Mouse (Mus musculus) lung, adult 2 months (tissue): ENCODE results near the gene Pitpnm3.

ENCODE experiments used
- CTCF ChIP-seq: fragments of 200-500 bp; IDR thresholded peaks from 2 replicates; pipeline ENCODE4 v1.5.1; 2011; ENCODE audit warnings: mild to moderate bottlenecking, low read length, control low read depth; ENCODE audit not compliant: insufficient read depth
- POLR2A ChIP-seq: fragments of 200-500 bp; IDR thresholded peaks from 2 replicates; pipeline ENCODE4 v1.6.1; 2011; ENCODE audit warnings: low read depth, mild to moderate bottlenecking, control low read depth, low read length, borderline replicate concordance; ENCODE audit errors: extremely low read depth

DNA sequence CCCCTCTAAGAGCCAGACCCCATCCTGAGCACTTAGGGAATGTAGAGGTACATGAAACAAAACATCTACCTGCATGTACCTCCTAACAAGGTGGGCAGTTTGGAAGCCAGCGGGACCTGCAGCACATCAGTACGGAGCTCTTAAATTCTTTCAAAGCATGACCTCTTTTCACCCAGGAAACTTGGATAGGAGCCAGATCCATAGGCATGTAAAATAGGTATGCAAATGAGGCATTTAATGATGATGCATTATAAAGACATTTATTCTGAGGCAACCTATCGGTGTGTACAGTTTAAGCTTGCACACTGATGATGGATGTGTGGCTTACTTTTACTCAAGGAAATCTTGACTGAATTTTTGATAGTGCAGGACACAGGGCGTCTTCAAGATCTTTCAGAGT, 120.9 kb downstream of the Pitpnm3 start:
- no peak for TF ChIP-seq CTCF
- TF ChIP-seq POLR2A, result no peak
